Mouse (Mus musculus): ENCODE data around the gene Rrm2.
A peak's percentile ranks its signal among the peaks of the same experiment; 100 is the strongest.
"Not testable (repeated sequence)": the region's sequence is repeated elsewhere in the genome, so short reads cannot be mapped to it uniquely, and the experiment has no call there.

Gene Rrm2

DNA sequence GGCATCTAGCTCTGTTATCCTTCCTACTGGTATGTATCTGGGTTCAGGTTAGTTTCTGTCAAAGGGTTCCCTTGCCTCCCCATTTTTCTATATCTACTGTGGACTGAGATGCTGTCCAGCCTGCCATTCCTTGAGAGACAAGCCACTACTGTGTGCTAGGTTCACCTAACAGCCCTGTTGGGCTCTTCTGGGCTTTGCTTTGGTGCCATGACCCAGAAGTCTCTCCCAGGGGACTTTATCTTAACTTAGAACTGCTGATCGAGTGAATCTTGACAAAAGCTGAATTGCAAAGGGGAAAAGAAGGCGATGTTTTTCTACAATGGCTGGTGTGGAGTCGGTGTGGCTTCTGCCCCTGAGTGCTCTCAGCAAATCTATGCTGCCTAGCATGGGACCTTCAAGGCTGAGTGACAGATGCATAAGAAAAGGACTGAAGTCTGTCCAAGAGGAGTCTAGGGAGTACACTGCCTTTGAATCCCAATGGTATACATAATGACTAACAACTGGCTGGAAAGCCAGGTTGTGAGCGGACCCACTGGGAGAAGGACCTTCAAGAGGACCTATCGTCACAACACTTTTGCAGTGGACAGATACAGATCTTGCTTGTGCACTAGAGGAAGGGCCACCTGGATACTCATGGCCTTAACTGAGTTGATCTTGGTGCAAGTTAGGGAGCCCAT is 6.7 kb downstream of the Rrm2 start:
- DNase-seq (ENCODE audit: low read depth, low spot score) = no peak
- Histone ChIP-seq H3K27me3 (ENCODE audit: control insufficient read depth, insufficient read depth, low read length, poor library complexity, severe bottlenecking) (no peaks in the 10 kb centered on the region), H3K36me3 (ENCODE audit: control insufficient read depth, insufficient read depth, low read length, poor library complexity, severe bottlenecking) (no peaks in the 10 kb centered on the region; the same call in 1 of the 2 replicates)

DNA sequence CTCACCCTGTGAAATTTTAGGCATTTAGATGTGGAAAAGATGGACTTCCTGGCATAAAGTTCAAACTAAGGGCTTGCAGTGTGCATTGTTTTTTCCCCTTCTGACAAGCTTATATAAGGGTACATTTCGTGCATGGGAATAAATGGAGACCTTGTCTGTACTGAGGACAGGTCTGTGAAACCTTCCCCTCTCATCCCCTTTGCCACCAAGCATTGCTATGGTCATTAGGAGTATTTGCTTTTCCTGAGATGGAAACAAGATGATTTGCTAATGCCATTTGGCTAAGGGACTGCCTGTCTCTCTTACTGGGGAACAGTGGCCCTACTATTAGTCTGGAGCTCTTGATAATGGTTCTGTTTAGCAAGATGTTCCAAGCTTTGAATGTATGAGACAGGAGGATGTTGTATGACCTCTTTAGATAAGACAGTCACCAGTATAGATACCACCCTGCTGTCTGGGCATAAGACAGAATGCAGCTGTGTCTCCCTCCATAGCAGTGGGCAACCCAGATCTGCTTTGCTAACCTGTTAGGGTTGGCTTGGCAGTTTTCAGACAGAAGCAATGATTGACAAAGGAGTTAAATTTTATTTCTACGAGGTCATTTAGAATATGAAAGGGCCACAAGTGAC is 7.3 kb downstream of the Rrm2 start:
- Histone ChIP-seq H3K27me3 (ENCODE audit: control insufficient read depth, insufficient read depth, low read length, poor library complexity, severe bottlenecking) (no peaks in the 10 kb centered on the region), H3K36me3 (ENCODE audit: control insufficient read depth, insufficient read depth, low read length, poor library complexity, severe bottlenecking) (no peaks in the 10 kb centered on the region; the same call in 1 of the 2 replicates)
- DNase-seq (ENCODE audit: low read depth, low spot score) = no peak

DNA sequence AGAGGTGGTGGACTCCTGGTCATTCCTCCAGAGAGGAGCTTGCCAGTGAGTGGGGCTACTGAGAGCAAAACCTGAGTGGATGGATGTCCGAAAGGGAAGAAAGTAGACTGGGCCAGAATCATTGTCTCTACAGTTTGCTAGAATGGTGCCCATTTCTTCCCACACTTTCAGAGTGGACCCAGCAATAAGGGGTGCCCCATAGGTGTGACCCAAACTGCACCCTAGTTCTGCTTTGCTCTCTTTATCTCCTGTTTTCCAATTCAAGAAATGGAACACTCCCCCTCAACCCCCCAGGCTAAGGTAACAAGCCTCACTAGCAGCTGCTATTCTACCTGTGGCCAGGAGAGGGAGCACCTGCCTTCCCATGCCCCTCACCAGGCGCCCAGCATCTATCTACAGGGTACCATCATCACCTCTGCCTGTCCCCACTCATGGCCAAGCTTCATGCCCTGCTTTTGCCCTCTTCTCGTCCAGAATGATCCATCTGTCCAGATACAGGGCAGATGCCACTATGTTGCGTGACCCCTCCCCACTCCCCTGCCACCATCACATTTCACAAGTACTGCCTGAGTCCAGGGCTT is 8.8 kb downstream of the Rrm2 start:
- peak; percentile 49 for DNase-seq (ENCODE audit: low read depth, low spot score)
- H3K27me3 ChIP-seq (ENCODE audit: control insufficient read depth, insufficient read depth, low read length, poor library complexity, severe bottlenecking) = no peaks in the 10 kb centered on the region

GRCm38 (mm10) chr12:24723434-24723833 is 15.4 kb downstream of the Rrm2 start:
- no peak for DNase-seq (ENCODE audit: low read depth, low spot score)
- Histone ChIP-seq H3K27me3 (ENCODE audit: control insufficient read depth, insufficient read depth, low read length, poor library complexity, severe bottlenecking) (no peaks in the 10 kb centered on the region), H3K36me3 (ENCODE audit: control insufficient read depth, insufficient read depth, low read length, poor library complexity, severe bottlenecking) (no peaks in the 10 kb centered on the region)

More for the DNA sequence above, 8.8 kb downstream of the Rrm2 start:
- no peaks in the 10 kb centered on the region; the same call in 1 of the 2 replicates for H3K36me3 ChIP-seq (ENCODE audit: control insufficient read depth, insufficient read depth, low read length, poor library complexity, severe bottlenecking)

DNA sequence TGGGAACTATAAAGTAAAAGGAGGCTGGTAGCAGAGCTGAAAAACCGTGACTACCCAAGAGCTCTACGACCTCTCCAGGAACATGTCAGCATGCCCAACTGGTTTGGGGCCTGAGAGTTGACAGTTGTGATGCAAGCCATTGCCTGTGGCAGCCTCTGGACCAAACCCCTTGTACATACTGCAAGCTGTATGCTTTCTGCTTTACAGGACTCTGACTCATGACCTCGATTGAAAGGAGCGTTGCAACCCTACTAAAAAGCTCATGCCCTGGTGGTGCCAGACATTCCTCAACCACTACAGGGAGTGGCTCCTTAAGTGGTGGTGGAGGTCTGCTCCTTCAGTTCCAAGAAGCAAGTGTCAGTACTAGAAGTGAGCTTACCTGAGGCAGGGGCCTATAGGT is 15.8 kb downstream of the Rrm2 start:
- no peak for DNase-seq (ENCODE audit: low read depth, low spot score)
- no peaks in the 10 kb centered on the region for H3K36me3 ChIP-seq (ENCODE audit: control insufficient read depth, insufficient read depth, low read length, poor library complexity, severe bottlenecking)
- H3K27me3 ChIP-seq (ENCODE audit: control insufficient read depth, insufficient read depth, low read length, poor library complexity, severe bottlenecking) = no peaks in the 10 kb centered on the region

DNA sequence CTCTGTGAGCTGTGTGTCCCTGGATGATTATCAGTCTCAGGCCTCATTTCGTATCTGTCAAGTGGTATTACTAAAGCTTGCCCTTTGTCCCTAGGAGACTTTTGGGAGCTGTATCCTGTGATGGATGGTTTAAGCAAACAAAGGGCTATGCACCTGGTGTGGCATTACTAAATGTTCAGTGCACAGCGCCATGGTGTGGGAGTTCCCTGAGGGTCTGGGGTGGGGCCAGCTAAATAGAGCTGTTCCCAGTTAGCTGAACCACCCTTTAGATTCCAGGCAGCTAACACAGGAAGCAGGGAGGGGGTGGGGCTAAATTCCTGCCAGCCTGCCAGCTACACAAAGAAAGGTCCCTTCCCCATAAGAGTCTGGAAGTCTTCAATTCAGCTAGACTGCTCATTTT is 16.3 kb downstream of the Rrm2 start:
- H3K27me3 ChIP-seq (ENCODE audit: control insufficient read depth, insufficient read depth, low read length, poor library complexity, severe bottlenecking) = no peaks in the 10 kb centered on the region
- DNase-seq (ENCODE audit: low read depth, low spot score) = no peak

DNA sequence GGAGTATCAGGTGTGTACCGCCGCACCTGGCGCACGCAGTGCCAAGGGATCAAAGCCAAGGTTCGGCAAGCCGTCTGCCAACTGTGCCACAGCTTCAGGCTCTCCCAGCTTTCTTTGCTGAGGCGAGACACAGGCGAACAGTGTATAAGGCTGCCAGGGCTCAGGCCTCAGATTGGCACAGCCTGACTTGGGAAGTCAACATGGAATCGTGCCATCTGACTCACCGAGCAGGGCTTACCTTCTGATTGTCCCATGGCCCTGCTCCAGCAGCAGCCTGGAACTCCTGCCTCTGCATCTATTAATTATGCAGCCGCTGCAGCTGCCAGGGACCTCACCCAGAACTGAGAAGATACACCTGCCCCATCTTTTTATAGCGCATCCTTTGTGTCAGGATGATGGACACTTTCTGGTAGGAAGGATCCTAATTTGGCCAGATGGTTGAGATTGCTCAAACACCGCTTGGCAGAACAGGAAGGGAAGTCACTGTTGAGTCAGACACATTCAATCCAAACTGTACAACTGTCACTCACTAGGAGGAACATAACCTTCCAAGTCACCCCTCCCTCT is 26.9 kb downstream of the Rrm2 start:
- DNase-seq (ENCODE audit: low read depth, low spot score) = no peak
- H3K36me3 ChIP-seq (ENCODE audit: control insufficient read depth, insufficient read depth, low read length, poor library complexity, severe bottlenecking) = no peaks in the 10 kb centered on the region
- no peaks in the 10 kb centered on the region for H3K27me3 ChIP-seq (ENCODE audit: control insufficient read depth, insufficient read depth, low read length, poor library complexity, severe bottlenecking)

More for the DNA sequence above, 16.3 kb downstream of the Rrm2 start:
- H3K36me3 ChIP-seq (ENCODE audit: control insufficient read depth, insufficient read depth, low read length, poor library complexity, severe bottlenecking) = no peaks in the 10 kb centered on the region

GRCm38 (mm10) chr12:24736956-24737355 is 28.9 kb downstream of the Rrm2 start:
- Histone ChIP-seq H3K36me3 (ENCODE audit: control insufficient read depth, insufficient read depth, low read length, poor library complexity, severe bottlenecking) (no peaks in the 10 kb centered on the region), H3K27me3 (ENCODE audit: control insufficient read depth, insufficient read depth, low read length, poor library complexity, severe bottlenecking) (no peaks in the 10 kb centered on the region)
- no peak for DNase-seq (ENCODE audit: low read depth, low spot score)

DNA sequence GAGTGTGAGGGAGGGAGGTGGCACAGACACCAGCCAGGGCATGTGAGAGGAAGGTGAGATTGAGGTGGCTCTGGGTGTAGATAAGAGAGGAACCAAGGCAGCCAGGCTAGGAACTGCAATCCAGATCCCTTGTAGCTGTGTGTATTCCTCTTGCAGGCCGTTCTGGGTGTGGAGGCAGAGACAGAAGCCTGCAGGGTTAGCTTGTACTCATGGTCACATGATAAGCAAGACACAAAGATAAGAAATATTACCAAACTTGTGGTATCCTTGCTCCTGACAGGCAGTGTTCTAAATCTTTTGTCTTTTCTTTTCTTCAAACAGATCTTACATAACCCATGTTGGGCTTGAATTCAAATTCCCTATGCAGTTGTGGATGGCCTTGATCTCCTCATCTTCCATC is 31.9 kb downstream of the Rrm2 start:
- DNase-seq (ENCODE audit: low read depth, low spot score) = no peak
- no peaks in the 10 kb centered on the region for H3K36me3 ChIP-seq (ENCODE audit: control insufficient read depth, insufficient read depth, low read length, poor library complexity, severe bottlenecking)

DNA sequence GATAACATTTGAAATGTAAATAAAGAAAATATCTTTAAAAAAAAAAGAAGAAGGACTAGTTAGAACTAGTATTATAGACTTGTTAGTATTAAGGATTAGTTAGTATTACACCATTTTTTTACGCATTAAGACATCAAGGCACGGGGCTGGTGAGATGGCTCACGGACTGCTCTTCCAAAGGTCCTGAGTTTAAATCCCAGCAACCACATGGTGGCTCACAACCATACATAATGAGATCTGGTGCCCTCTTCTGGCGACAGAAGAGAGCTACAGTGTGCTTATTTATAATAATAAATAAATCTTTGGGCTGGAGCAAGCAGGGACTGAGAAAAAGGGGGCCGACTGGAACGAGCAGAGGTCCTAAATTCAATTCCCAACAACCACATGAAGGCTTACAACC is 33.5 kb downstream of the Rrm2 start:
- not testable (repeated sequence) for H3K27me3 ChIP-seq (ENCODE audit: control insufficient read depth, insufficient read depth, low read length, poor library complexity, severe bottlenecking); H3K36me3 ChIP-seq (ENCODE audit: control insufficient read depth, insufficient read depth, low read length, poor library complexity, severe bottlenecking)
- peak; percentile 34 for DNase-seq (ENCODE audit: low read depth, low spot score)

More for the DNA sequence above, 31.9 kb downstream of the Rrm2 start:
- H3K27me3 ChIP-seq (ENCODE audit: control insufficient read depth, insufficient read depth, low read length, poor library complexity, severe bottlenecking) = no peaks in the 10 kb centered on the region

GRCm38 (mm10) chr12:24744309-24744708 is 36.3 kb downstream of the Rrm2 start:
- no peaks in the 10 kb centered on the region for H3K27me3 ChIP-seq (ENCODE audit: control insufficient read depth, insufficient read depth, low read length, poor library complexity, severe bottlenecking)
- no peaks in the 10 kb centered on the region for H3K36me3 ChIP-seq (ENCODE audit: control insufficient read depth, insufficient read depth, low read length, poor library complexity, severe bottlenecking)
- no peak for DNase-seq (ENCODE audit: low read depth, low spot score)

DNA sequence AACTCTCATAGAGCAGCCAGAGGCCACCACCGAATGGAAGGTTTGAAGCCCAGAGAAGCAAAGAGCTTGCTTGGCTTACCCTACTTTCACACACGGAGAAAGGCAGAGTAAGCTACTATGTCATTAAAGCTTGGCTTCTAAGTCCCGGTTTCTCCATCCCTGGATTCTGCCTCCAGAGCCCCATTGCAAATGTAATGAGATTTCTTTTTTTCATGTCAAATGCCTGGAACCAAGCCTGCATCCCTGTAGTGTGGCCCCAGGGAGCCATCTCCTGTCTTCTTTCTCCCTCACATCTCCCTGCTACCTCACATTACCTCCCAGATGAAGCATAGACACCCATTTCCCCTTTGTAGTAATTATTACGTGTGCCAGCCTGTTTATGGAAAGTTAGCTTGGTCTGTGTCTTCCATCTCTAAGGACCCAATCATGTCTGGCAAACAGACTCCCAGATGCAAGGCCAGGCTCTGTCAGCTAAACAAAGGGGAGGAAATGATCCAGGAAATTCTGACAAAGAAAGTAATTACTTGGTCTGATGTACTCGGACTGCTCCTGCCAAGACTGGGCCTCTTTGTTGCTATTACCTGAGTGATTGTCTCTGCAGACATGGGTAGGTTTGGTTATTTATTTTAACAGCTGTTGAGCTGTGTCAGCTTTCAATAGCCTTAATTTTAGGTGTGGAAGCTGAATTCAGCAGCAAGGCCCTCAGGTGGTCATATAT is 38.7 kb downstream of the Rrm2 start:
- no peak for DNase-seq (ENCODE audit: low read depth, low spot score)
- H3K27me3 ChIP-seq (ENCODE audit: control insufficient read depth, insufficient read depth, low read length, poor library complexity, severe bottlenecking) = no peaks in the 10 kb centered on the region
- no peaks in the 10 kb centered on the region for H3K36me3 ChIP-seq (ENCODE audit: control insufficient read depth, insufficient read depth, low read length, poor library complexity, severe bottlenecking)

DNA sequence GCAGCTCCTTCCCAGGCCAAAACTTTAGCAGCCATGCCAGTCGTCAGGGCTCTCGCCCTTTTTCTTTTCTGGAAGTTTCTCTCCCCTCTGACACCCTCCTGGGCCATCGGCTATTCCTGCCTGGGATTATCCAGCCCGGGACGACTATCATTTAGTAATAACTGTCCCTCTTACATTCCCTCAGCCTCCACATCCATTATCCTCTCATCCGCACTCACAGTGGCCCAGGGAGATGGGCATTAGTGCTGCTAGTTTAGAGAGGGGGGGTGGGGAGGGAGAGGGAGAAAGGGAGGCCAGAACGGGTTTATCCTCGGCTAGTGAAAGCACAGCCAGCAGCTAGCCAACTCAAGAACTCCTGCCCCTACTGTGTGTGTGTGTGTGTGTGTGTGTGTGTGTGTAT is 39.3 kb downstream of the Rrm2 start:
- no peaks in the 10 kb centered on the region for H3K27me3 ChIP-seq (ENCODE audit: control insufficient read depth, insufficient read depth, low read length, poor library complexity, severe bottlenecking)
- DNase-seq (ENCODE audit: low read depth, low spot score) = no peak
- no peaks in the 10 kb centered on the region for H3K36me3 ChIP-seq (ENCODE audit: control insufficient read depth, insufficient read depth, low read length, poor library complexity, severe bottlenecking)

- Histone ChIP-seq H3K36me3 (ENCODE audit: control insufficient read depth, insufficient read depth, low read length, poor library complexity, severe bottlenecking) (no peaks in the 10 kb centered on the region), H3K27me3 (ENCODE audit: control insufficient read depth, insufficient read depth, low read length, poor library complexity, severe bottlenecking) (no peaks in the 10 kb centered on the region)
- DNase-seq (ENCODE audit: low read depth, low spot score) = no peak
These were observed 42.5 kb downstream of the Rrm2 start for GRCm38 (mm10) chr12:24750521-24750920.

- DNase-seq (ENCODE audit: low read depth, low spot score) = no peak
- Histone ChIP-seq H3K36me3 (ENCODE audit: control insufficient read depth, insufficient read depth, low read length, poor library complexity, severe bottlenecking) (no peaks in the 10 kb centered on the region), H3K27me3 (ENCODE audit: control insufficient read depth, insufficient read depth, low read length, poor library complexity, severe bottlenecking) (no peaks in the 10 kb centered on the region)
These were observed 45.6 kb downstream of the Rrm2 start for GRCm38 (mm10) chr12:24753680-24754079.
